Mouse (Mus musculus) stomach, embryonic 14.5 days (tissue): ENCODE results near the gene Ttll11. TPM values are rescaled to one million over a fixed set of nuclear protein-coding genes. Genes with fewer than 3 reads are reported as not detected.

ENCODE experiments used
- ATAC-seq: fragments of 200-750 bp; cut with Nextera tagmentation; 2 replicates; pipeline ENCODE4 v1.8.0; 2017; ENCODE audit warnings: low read depth, moderate TSS enrichment; ENCODE audit not compliant: insufficient number of reproducible peaks, insufficient read depth, low FRiP score
- H3K27ac ChIP-seq: fragments of 300-500 bp; sonication (generic); 2 replicates; pipeline ENCODE4 v1.5.1; 2014; ENCODE audit warnings: mild to moderate bottlenecking, low read length, moderate library complexity, mixed read lengths
- H3K27me3 ChIP-seq: fragments of 300-500 bp; sonication (generic); 2 replicates; pipeline ENCODE4 v1.6.1; 2014; ENCODE audit warnings: low read length, control low read depth, mixed read lengths; ENCODE audit not compliant: control insufficient read depth, insufficient read depth
- H3K36me3 ChIP-seq: fragments of 300-500 bp; sonication (generic); 2 replicates; pipeline ENCODE4 v1.6.1; 2014; ENCODE audit warnings: mild to moderate bottlenecking, control low read depth, low read length, moderate library complexity, mixed read lengths; ENCODE audit not compliant: control insufficient read depth, insufficient read depth
- H3K4me1 ChIP-seq: fragments of 300-500 bp; sonication (generic); 2 replicates; pipeline ENCODE4 v1.6.1; 2014; ENCODE audit warnings: low read length, control low read depth, mixed read lengths; ENCODE audit not compliant: control insufficient read depth, insufficient read depth
- H3K4me2 ChIP-seq: fragments of 300-500 bp; sonication (generic); replicated peaks from 2 replicates; pipeline ENCODE4 v1.6.1; 2014; ENCODE audit warnings: low read depth, low read length, control low read depth
- H3K4me3 ChIP-seq: fragments of 300-500 bp; sonication (generic); 2 replicates; pipeline ENCODE4 v1.5.1; 2014; ENCODE audit warnings: low read depth, low read length, control low read depth
- H3K9ac ChIP-seq: fragments of 300-500 bp; sonication (generic); replicated peaks from 2 replicates; pipeline ENCODE4 v1.6.1; 2014; ENCODE audit warnings: low read depth, mild to moderate bottlenecking, control low read depth, low read length, moderate library complexity, mixed read lengths
- H3K9me3 ChIP-seq: fragments of 300-500 bp; sonication (generic); 2 replicates; pipeline ENCODE4 v1.6.1; 2016; ENCODE audit warnings: low read depth, low read length, control low read depth; ENCODE audit not compliant: control insufficient read depth
- WGBS: fragments of 180-500 bp; shearing (Covaris S2); extraction: QIAGEN DNeasy Blood & Tissue Kit; methylation state at CpG from one replicate; pipeline ENCODE4 v1.1.7; 2014; 5-methylcytosine and 5-hydroxymethylcytosine counted together
- polyA plus RNA-seq: library from polyadenylated mRNA; unstranded; fragments of >200 nt; fragmentation: Nextera tagmentation; extraction: Ambion mirVana; gene quantifications from 2 replicates; pipeline ENCODE4 v1.2.1, GENCODE M21; 2014

Gene Ttll11
- polyA plus RNA-seq, 1 experiment from 2014 or later, result 0.41 TPM

- Histone ChIP-seq H3K9ac (no peak overlapping the region), H3K27me3 (no peaks in the 10 kb centered on the region), H3K4me2 (no peak overlapping the region), H3K36me3 (no peaks in the 10 kb centered on the region), H3K27ac (no peak overlapping the region), H3K4me3 (no peak overlapping the region), H3K4me1 (0 out of 2 replicates have a peak, but pooled peaks cover 2% of the 10 kb centered on the region), H3K9me3 (no peaks in the 10 kb centered on the region)
- ATAC-seq, result no peak
- 73% methylated on average over 3 of the region's 3 CpGs for WGBS
These were observed 2.2 kb upstream of the Ttll11 start for GRCm38 (mm10) chr2:35981872-35982271.

- H3K4me3 ChIP-seq, result peak overlapping the region; percentile 85
These were observed 621 bp downstream of the Ttll11 start for GRCm38 (mm10) chr2:35978941-35979643.

GRCm38 (mm10) chr2:35978276-35978933, 1.3 kb downstream of the Ttll11 start:
- H3K4me1 ChIP-seq, result 0 out of 2 replicates have a peak, but pooled peaks cover 2% of the 10 kb centered on the region
- H3K9ac ChIP-seq, result peak overlapping the region; percentile 68
- no peaks in the 10 kb centered on the region for H3K36me3 ChIP-seq
- no peak overlapping the region for H3K27ac ChIP-seq
- H3K27me3 ChIP-seq, result no peaks in the 10 kb centered on the region
- ATAC-seq, result no peak
- peak overlapping the region; percentile 85 for H3K4me3 ChIP-seq
- whole genome bisulfite sequencing, result 26% methylated on average over 15 of the region's 15 CpGs
- peak overlapping the region; percentile 99 for H3K4me2 ChIP-seq
- H3K9me3 ChIP-seq, result no peaks in the 10 kb centered on the region

More at GRCm38 (mm10) chr2:35978941-35979643, 621 bp downstream of the Ttll11 start:
- ATAC-seq, result peak; percentile 66
- 0 out of 2 replicates have a peak, but pooled peaks cover 2% of the 10 kb centered on the region for H3K4me1 ChIP-seq
- no peaks in the 10 kb centered on the region for H3K36me3 ChIP-seq
- no peaks in the 10 kb centered on the region for H3K9me3 ChIP-seq
- H3K27me3 ChIP-seq, result no peaks in the 10 kb centered on the region
- H3K4me2 ChIP-seq, result peak overlapping the region; percentile 99
- no peak overlapping the region for H3K27ac ChIP-seq
- peak overlapping the region; percentile 68 for H3K9ac ChIP-seq
- WGBS, result under 1% methylated on average over 52 of the region's 76 CpGs

GRCm38 (mm10) chr2:35977749-35978148, 2.0 kb downstream of the Ttll11 start:
- WGBS, result 84% methylated on average over 3 of the region's 3 CpGs
- Histone ChIP-seq H3K4me1 (0 out of 2 replicates have a peak, but pooled peaks cover 2% of the 10 kb centered on the region), H3K4me2 (no peak overlapping the region), H3K27ac (no peak overlapping the region), H3K4me3 (no peak overlapping the region), H3K27me3 (no peaks in the 10 kb centered on the region), H3K9me3 (no peaks in the 10 kb centered on the region), H3K9ac (no peak overlapping the region), H3K36me3 (no peaks in the 10 kb centered on the region)
- ATAC-seq, result no peak

GRCm38 (mm10) chr2:35972259-35973001, 7.3 kb downstream of the Ttll11 start:
- Histone ChIP-seq H3K27ac (no peak overlapping the region), H3K9ac (no peak overlapping the region), H3K4me2 (no peak overlapping the region), H3K36me3 (no peaks in the 10 kb centered on the region), H3K27me3 (no peaks in the 10 kb centered on the region), H3K9me3 (no peaks in the 10 kb centered on the region), H3K4me3 (no peak overlapping the region), H3K4me1 (no peaks in the 10 kb centered on the region)
- WGBS, result 54% methylated on average over 6 of the region's 6 CpGs
- no peak for ATAC-seq

- H3K36me3 ChIP-seq, result no peaks in the 10 kb centered on the region
- no peaks in the 10 kb centered on the region for H3K9me3 ChIP-seq
- H3K9ac ChIP-seq, result no peak overlapping the region
- no peak overlapping the region for H3K4me3 ChIP-seq
- no peaks in the 10 kb centered on the region for H3K27me3 ChIP-seq
- no peaks in the 10 kb centered on the region for H3K4me1 ChIP-seq
- H3K27ac ChIP-seq, result no peak overlapping the region
- 71% methylated on average over 10 of the region's 10 CpGs for WGBS
- no peak for ATAC-seq
- H3K4me2 ChIP-seq, result no peak overlapping the region
These were observed 13.7 kb downstream of the Ttll11 start for GRCm38 (mm10) chr2:35965883-35966513.

GRCm38 (mm10) chr2:35963280-35963679, 16.4 kb downstream of the Ttll11 start:
- no peak overlapping the region for H3K4me3 ChIP-seq
- ATAC-seq, result no peak
- 78% methylated on average over 2 of the region's 2 CpGs for WGBS

GRCm38 (mm10) chr2:35961593-35962127, 18.1 kb downstream of the Ttll11 start:
- Histone ChIP-seq H3K4me1 (no peaks in the 10 kb centered on the region), H3K4me2 (no peak overlapping the region), H3K27me3 (no peaks in the 10 kb centered on the region), H3K9me3 (no peaks in the 10 kb centered on the region), H3K4me3 (no peak overlapping the region), H3K27ac (no peak overlapping the region), H3K9ac (no peak overlapping the region), H3K36me3 (no peaks in the 10 kb centered on the region)
- 78% methylated on average over 3 of the region's 3 CpGs for WGBS
- no peak for ATAC-seq

More at GRCm38 (mm10) chr2:35963280-35963679, 16.4 kb downstream of the Ttll11 start:
- Histone ChIP-seq H3K27ac (no peak overlapping the region), H3K9ac (no peak overlapping the region), H3K36me3 (no peaks in the 10 kb centered on the region), H3K9me3 (no peaks in the 10 kb centered on the region), H3K4me2 (no peak overlapping the region), H3K27me3 (no peaks in the 10 kb centered on the region), H3K4me1 (no peaks in the 10 kb centered on the region)
